Mouse (Mus musculus): ENCODE data around the gene Gm10192. TPM values are rescaled to one million over a fixed set of nuclear protein-coding genes. Genes with fewer than 3 reads are reported as not detected.
"Not testable (repeated sequence)": the region's sequence is repeated elsewhere in the genome, so short reads cannot be mapped to it uniquely, and the experiment has no call there.

Gm10192 gene
- polyA plus RNA-seq (2012; rRNA removed) (not detected in 2 replicates), polyA plus RNA-seq (2014; fragmentation: Nextera tagmentation; extraction: Ambion mirVana) (not detected in 2 replicates)

DNA sequence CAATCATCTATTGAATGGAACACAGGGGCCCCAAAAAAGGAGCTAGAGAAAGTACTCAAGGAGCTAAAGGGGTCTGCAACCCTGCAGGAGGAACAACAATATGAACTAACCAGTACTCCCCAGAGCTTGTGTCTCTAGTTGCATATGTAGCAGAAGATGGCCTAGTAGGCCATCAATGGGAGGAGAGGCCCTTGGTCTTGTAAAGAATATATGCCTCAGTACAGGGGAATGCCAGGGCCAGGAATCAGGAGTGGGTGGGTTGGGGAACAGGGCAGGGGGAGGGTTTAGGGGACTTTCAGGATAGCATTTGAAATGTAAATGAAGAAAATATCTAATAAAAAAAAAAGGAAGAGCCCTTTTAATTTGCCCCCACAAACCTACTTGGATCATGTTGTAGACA lies at the start of gene Gm10192:
Gene Gm10192, minus strand, starts transcription at position 101 of the 400 bp plus-strand sequence.
- H3K9me3 ChIP-seq (ENCODE audit: control insufficient read depth, low read length); DNase-seq (ENCODE audit: low spot score); H3K9ac ChIP-seq (ENCODE audit: low read depth, low read length, severe bottlenecking); H3K4me1 ChIP-seq (ENCODE audit: control insufficient read depth, insufficient read depth, low read length); ATAC-seq (ENCODE audit: low FRiP score, low read depth); H3K4me3 ChIP-seq (replicated peaks; ENCODE audit: low read length); H3K4me2 ChIP-seq (replicated peaks; ENCODE audit: low read depth, low read length, severe bottlenecking); H3K36me3 ChIP-seq (ENCODE audit: control insufficient read depth, insufficient read depth, low read length); H3K27ac ChIP-seq (replicated peaks; ENCODE audit: low read depth, low read length); H3K27me3 ChIP-seq (ENCODE audit: control insufficient read depth, insufficient read depth, low read length): not testable (repeated sequence)

GRCm38 (mm10) chr4:97230411-97231104 lies 47.6 kb upstream of the Gm10192 start:
- no peak for TF ChIP-seq POLR2A (IDR thresholded peaks at IDR 0.05; ENCODE audit: borderline replicate concordance, extremely low read depth, insufficient read depth, insufficient read length)
- WGBS, result 54% methylated on average over 5 of the region's 5 CpGs
- Histone ChIP-seq H3K4me3 (replicated peaks; ENCODE audit: low read length) (no peak overlapping the region), H3K27ac (replicated peaks; ENCODE audit: low read depth, low read length) (no peak overlapping the region), H3K4me2 (replicated peaks; ENCODE audit: low read depth, low read length, severe bottlenecking) (no peak overlapping the region), H3K9me3 (ENCODE audit: control insufficient read depth, low read length) (no peaks in the 10 kb centered on the region), H3K4me1 (ENCODE audit: control insufficient read depth, insufficient read depth, low read length) (no peaks in the 10 kb centered on the region), H3K9ac (ENCODE audit: low read depth, low read length, severe bottlenecking) (no peak overlapping the region), H3K36me3 (ENCODE audit: control insufficient read depth, insufficient read depth, low read length) (no peaks in the 10 kb centered on the region), H3K27me3 (ENCODE audit: control insufficient read depth, insufficient read depth, low read length) (no peaks in the 10 kb centered on the region)
- DNase-seq (ENCODE audit: low spot score) (no peak), ATAC-seq (ENCODE audit: low FRiP score, low read depth) (no peak)

GRCm38 (mm10) chr4:97219701-97220100 lies 36.7 kb upstream of the Gm10192 start:
- Histone ChIP-seq H3K9me3 (ENCODE audit: control insufficient read depth, low read length) (no peaks in the 10 kb centered on the region), H3K4me1 (ENCODE audit: control insufficient read depth, insufficient read depth, low read length) (no peaks in the 10 kb centered on the region), H3K4me3 (replicated peaks; ENCODE audit: low read length) (no peak overlapping the region), H3K36me3 (ENCODE audit: control insufficient read depth, insufficient read depth, low read length) (no peaks in the 10 kb centered on the region), H3K27ac (replicated peaks; ENCODE audit: low read depth, low read length) (no peak overlapping the region), H3K9ac (ENCODE audit: low read depth, low read length, severe bottlenecking) (no peak overlapping the region), H3K4me2 (replicated peaks; ENCODE audit: low read depth, low read length, severe bottlenecking) (no peak overlapping the region), H3K27me3 (ENCODE audit: control insufficient read depth, insufficient read depth, low read length) (no peaks in the 10 kb centered on the region)
- ATAC-seq (ENCODE audit: low FRiP score, low read depth) (no peak), DNase-seq (ENCODE audit: low spot score) (no peak)
- no peak for TF ChIP-seq POLR2A (IDR thresholded peaks at IDR 0.05; ENCODE audit: borderline replicate concordance, extremely low read depth, insufficient read depth, insufficient read length)
- 94% methylated on average over 2 of the region's 2 CpGs for WGBS

- no peaks in the 10 kb centered on the region for H3K27me3 ChIP-seq (ENCODE audit: control insufficient read depth, insufficient read depth, low read length)
- no peak overlapping the region for H3K9ac ChIP-seq (ENCODE audit: low read depth, low read length, severe bottlenecking)
- DNase-seq (ENCODE audit: low spot score) (no peak), ATAC-seq (ENCODE audit: low FRiP score, low read depth) (no peak)
- no peak overlapping the region for H3K27ac ChIP-seq (replicated peaks; ENCODE audit: low read depth, low read length)
- no peaks in the 10 kb centered on the region for H3K4me1 ChIP-seq (ENCODE audit: control insufficient read depth, insufficient read depth, low read length)
- no peaks in the 10 kb centered on the region for H3K36me3 ChIP-seq (ENCODE audit: control insufficient read depth, insufficient read depth, low read length)
- TF ChIP-seq POLR2A (IDR thresholded peaks at IDR 0.05; ENCODE audit: borderline replicate concordance, extremely low read depth, insufficient read depth, insufficient read length), result no peak
- H3K4me3 ChIP-seq (replicated peaks; ENCODE audit: low read length), result no peak overlapping the region
- H3K9me3 ChIP-seq (ENCODE audit: control insufficient read depth, low read length), result no peaks in the 10 kb centered on the region
- 94% methylated on average over 1 of the region's 1 CpGs for WGBS
- H3K4me2 ChIP-seq (replicated peaks; ENCODE audit: low read depth, low read length, severe bottlenecking), result no peak overlapping the region
These were observed 34.9 kb upstream of the Gm10192 start for GRCm38 (mm10) chr4:97217906-97218305.

DNA sequence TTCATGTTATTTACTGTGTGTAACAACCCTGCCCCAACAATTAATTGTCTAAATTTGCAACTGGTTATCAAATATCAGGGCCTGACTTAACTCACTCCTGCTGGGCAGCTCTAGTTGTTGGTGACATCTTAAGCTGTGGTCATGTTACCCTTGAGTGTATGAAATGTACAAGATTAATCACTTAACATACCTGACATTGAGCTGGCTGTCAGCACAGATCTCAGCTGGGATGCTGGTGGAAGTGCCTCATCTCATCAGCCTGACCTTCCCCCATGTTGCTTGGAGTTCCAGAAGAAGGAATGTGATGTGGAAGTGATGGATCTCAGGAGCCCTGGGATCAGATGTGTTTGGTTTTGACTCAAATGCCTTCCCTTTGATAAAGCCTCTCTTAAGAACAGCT lies 29.5 kb upstream of the Gm10192 start:
- H3K36me3 ChIP-seq (ENCODE audit: control insufficient read depth, insufficient read depth, low read length), result no peaks in the 10 kb centered on the region
- no peaks in the 10 kb centered on the region for H3K9me3 ChIP-seq (ENCODE audit: control insufficient read depth, low read length)
- no peak overlapping the region for H3K4me3 ChIP-seq (replicated peaks; ENCODE audit: low read length)
- no peaks in the 10 kb centered on the region for H3K27me3 ChIP-seq (ENCODE audit: control insufficient read depth, insufficient read depth, low read length)
- no peak overlapping the region for H3K4me2 ChIP-seq (replicated peaks; ENCODE audit: low read depth, low read length, severe bottlenecking)
- ATAC-seq (ENCODE audit: low FRiP score, low read depth) (no peak), DNase-seq (ENCODE audit: low spot score) (no peak)
- no peak for TF ChIP-seq POLR2A (IDR thresholded peaks at IDR 0.05; ENCODE audit: borderline replicate concordance, extremely low read depth, insufficient read depth, insufficient read length)
- no peak overlapping the region for H3K27ac ChIP-seq (replicated peaks; ENCODE audit: low read depth, low read length)
- H3K4me1 ChIP-seq (ENCODE audit: control insufficient read depth, insufficient read depth, low read length), result no peaks in the 10 kb centered on the region
- no peak overlapping the region for H3K9ac ChIP-seq (ENCODE audit: low read depth, low read length, severe bottlenecking)

DNA sequence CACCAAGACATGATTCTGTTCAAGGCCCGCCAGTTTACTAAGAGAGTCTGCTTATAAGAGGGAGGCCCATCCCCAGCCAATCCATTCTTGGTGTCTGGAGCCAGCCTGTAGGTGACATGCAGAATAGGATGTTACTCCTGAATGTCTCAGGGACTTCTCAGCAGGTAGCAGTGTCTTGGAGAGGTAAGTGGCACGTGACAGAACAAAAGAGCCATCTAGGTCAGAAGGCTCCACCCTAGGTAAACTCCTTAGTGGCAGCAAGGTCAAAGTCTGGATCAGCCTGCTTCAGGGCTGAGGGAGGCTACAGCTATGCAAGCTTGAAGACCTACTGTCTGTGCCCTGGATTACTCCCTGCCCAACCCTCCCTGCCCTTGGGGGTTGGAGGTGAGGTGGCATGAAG lies 20.0 kb upstream of the Gm10192 start:
- H3K9ac ChIP-seq (ENCODE audit: low read depth, low read length, severe bottlenecking); ATAC-seq (ENCODE audit: low FRiP score, low read depth); H3K4me1 ChIP-seq (ENCODE audit: control insufficient read depth, insufficient read depth, low read length); DNase-seq (ENCODE audit: low spot score); H3K4me2 ChIP-seq (replicated peaks; ENCODE audit: low read depth, low read length, severe bottlenecking); H3K4me3 ChIP-seq (replicated peaks; ENCODE audit: low read length); H3K27ac ChIP-seq (replicated peaks; ENCODE audit: low read depth, low read length); H3K9me3 ChIP-seq (ENCODE audit: control insufficient read depth, low read length); H3K27me3 ChIP-seq (ENCODE audit: control insufficient read depth, insufficient read depth, low read length); H3K36me3 ChIP-seq (ENCODE audit: control insufficient read depth, insufficient read depth, low read length): not testable (repeated sequence)
- WGBS, result 73% methylated on average over 2 of the region's 2 CpGs

Measured in limb, embryonic 14.5 days (tissue).